28 mouse cellular contexts compared by ENCODE assay signal in the genomic region with DNA sequence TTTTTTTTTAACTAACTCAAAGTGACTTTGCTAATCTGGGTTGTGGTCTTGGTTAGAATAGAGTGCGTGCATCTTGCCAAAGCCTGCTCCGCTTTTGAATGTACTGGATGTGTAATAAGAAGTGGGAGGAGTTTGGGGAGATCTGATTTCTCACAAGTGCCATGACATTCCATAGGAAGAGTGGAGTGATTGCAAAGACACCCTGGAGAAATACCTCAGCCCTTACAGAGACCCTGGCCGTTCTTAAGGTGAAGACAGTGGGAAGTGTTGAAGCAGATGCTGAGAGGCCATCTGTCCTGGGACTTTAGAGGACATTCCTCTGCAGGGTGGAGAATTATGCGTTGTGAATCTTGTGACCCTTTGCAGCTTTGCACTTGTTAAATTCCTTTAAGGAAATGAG.
DNase-seq lines count a peak whose midpoint lies in the region; ATAC-seq and TF ChIP-seq lines count a peak whose summit lies in the region.
"Had no signal": no experiment of that assay in that cellular context is flagged by ENCODE, and none has a peak within 500 bp of the region (broad histone marks: within the 10 kb centered on the region; RNA-seq: fewer than 3 reads in every experiment).

No protein-coding gene starts in this region.

- no peak for TF ChIP-seq CTCF in intestine, postnatal 0 days (IDR thresholded peaks at IDR 0.05; ENCODE audit: low read depth)
- no peak for TF ChIP-seq CTCF in embryonic fibroblast, embryonic 13.5 days (IDR thresholded peaks at IDR 0.05; ENCODE audit: borderline replicate concordance, insufficient read depth, low read length)

- H3K27ac ChIP-seq in intestine, embryonic 15.5 days: no peak overlapping the region
- no peak overlapping the region for H3K27ac ChIP-seq in intestine, postnatal 0 days (ENCODE audit: low read depth, low read length)
- peak overlapping the region; percentile 34; the same call in 1 of the 2 replicates for H3K27ac ChIP-seq in embryonic fibroblast, embryonic 13.5 days (ENCODE audit: insufficient read depth, low read length)
- H3K27ac ChIP-seq: embryonic facial prominence, embryonic 15.5 days; heart, embryonic 13.5 days; hindbrain, postnatal 0 days; kidney, embryonic 15.5 days; left cerebral cortex, adult 2 months; liver, embryonic 12.5 days; midbrain, embryonic 12.5 days had no signal

- H3K36me3 ChIP-seq in intestine, embryonic 15.5 days: no peaks in the 10 kb centered on the region
- H3K36me3 ChIP-seq in intestine, postnatal 0 days (ENCODE audit: control insufficient read depth, insufficient read depth): no peaks in the 10 kb centered on the region; the same call in 1 of the 2 replicates
- H3K36me3 ChIP-seq: embryonic facial prominence, embryonic 15.5 days; heart, embryonic 13.5 days; kidney, embryonic 15.5 days; liver, embryonic 12.5 days; midbrain, embryonic 12.5 days had no signal

- no peaks in the 10 kb centered on the region for H3K9me3 ChIP-seq in intestine, embryonic 15.5 days
- H3K9me3 ChIP-seq in intestine, postnatal 0 days (ENCODE audit: control insufficient read depth): no peaks in the 10 kb centered on the region
- H3K9me3 ChIP-seq: embryonic facial prominence, embryonic 15.5 days; heart, embryonic 13.5 days; kidney, embryonic 15.5 days; liver, embryonic 12.5 days; midbrain, embryonic 12.5 days had no signal

- H3K9ac ChIP-seq in intestine, embryonic 15.5 days: no peak overlapping the region
- H3K9ac ChIP-seq in intestine, postnatal 0 days (ENCODE audit: low read depth, low read length): no peak overlapping the region
- H3K9ac ChIP-seq: embryonic facial prominence, embryonic 15.5 days; heart, embryonic 13.5 days; kidney, embryonic 15.5 days; liver, embryonic 12.5 days; midbrain, embryonic 12.5 days had no signal

- no peak for TF ChIP-seq POLR2A in embryonic fibroblast, embryonic 13.5 days (IDR thresholded peaks at IDR 0.05; ENCODE audit: low read depth, low read length)

- 58% methylated on average over 4 of the region's 4 CpGs for WGBS in intestine, embryonic 15.5 days
- 61% methylated on average over 4 of the region's 4 CpGs for WGBS in intestine, postnatal 0 days

- intact Hi-C loops in gastrocnemius, postnatal 36 days (cut with DNase I): no loop called here

- 0 out of 2 replicates have a peak, but pooled peaks have one; percentile 41 for ATAC-seq in intestine, embryonic 15.5 days
- ATAC-seq in intestine, postnatal 0 days: no peak
- ATAC-seq: CD4-positive, CD25-positive, alpha-beta regulatory T cell, adult 4 months; forebrain, embryonic 16.5 days; hindbrain, postnatal 0 days; liver, embryonic 12.5 days had no signal

- no peak overlapping the region for H3K4me2 ChIP-seq in intestine, embryonic 15.5 days (replicated peaks)
- H3K4me2 ChIP-seq in intestine, postnatal 0 days (replicated peaks; ENCODE audit: low read depth): no peak overlapping the region
- H3K4me2 ChIP-seq: embryonic facial prominence, embryonic 15.5 days; heart, embryonic 13.5 days; kidney, embryonic 15.5 days; liver, embryonic 12.5 days; midbrain, embryonic 12.5 days had no signal

- no peak overlapping the region for H3K4me3 ChIP-seq in intestine, embryonic 15.5 days (replicated peaks)
- no peak overlapping the region for H3K4me3 ChIP-seq in intestine, postnatal 0 days (ENCODE audit: low read depth, low read length)
- H3K4me3 ChIP-seq in embryonic fibroblast, embryonic 13.5 days (ENCODE audit: insufficient read depth, low read length): no peak overlapping the region
- H3K4me3 ChIP-seq: embryonic facial prominence, embryonic 15.5 days; heart, embryonic 13.5 days; kidney, embryonic 15.5 days; left cerebral cortex, adult 2 months; liver, embryonic 12.5 days; midbrain, embryonic 12.5 days had no signal

- no peaks in the 10 kb centered on the region for H3K4me1 ChIP-seq in intestine, embryonic 15.5 days (replicated peaks)
- H3K4me1 ChIP-seq in intestine, postnatal 0 days (replicated peaks; ENCODE audit: control insufficient read depth, insufficient read depth, low read length): peaks cover 3% of the 10 kb centered on the region; the same call in 1 of the 2 replicates
- peaks cover 5% of the 10 kb centered on the region; the same call in 1 of the 2 replicates for H3K4me1 ChIP-seq in embryonic fibroblast, embryonic 13.5 days (ENCODE audit: control insufficient read depth, insufficient read depth, low read length)
- H3K4me1 ChIP-seq: liver, embryonic 12.5 days; midbrain, embryonic 12.5 days had no signal

- no peaks in the 10 kb centered on the region for H3K27me3 ChIP-seq in intestine, embryonic 15.5 days (replicated peaks)
- no peaks in the 10 kb centered on the region for H3K27me3 ChIP-seq in intestine, postnatal 0 days (replicated peaks; ENCODE audit: control insufficient read depth, insufficient read depth, low read length)
- H3K27me3 ChIP-seq: embryonic facial prominence, embryonic 15.5 days; heart, embryonic 13.5 days; kidney, embryonic 15.5 days; liver, embryonic 12.5 days; midbrain, embryonic 12.5 days had no signal

- DNase-seq in 3T3-L1 (ENCODE audit: low read depth, low spot score) (peak; percentile 8), NIH3T3 (ENCODE audit: low read depth) (peak; percentile 35)
- DNase-seq in adrenal gland, postnatal 4 days (ENCODE audit: low spot score in 2 of 2): no peak
- DNase-seq in gastrocnemius, postnatal 36 days: no peak
- DNase-seq in urinary bladder, postnatal 4 days (ENCODE audit: low spot score in 2 of 2): no peak
- DNase-seq: cerebellum, adult 11-12 months; cerebellum, postnatal 14 days; heart, adult 18-20 months; heart, postnatal 14 days; kidney, adult 11 months; kidney, postnatal 4 days; left cerebral cortex, postnatal 4 days; lung, adult 18-20 months; right cerebral cortex, postnatal 14 days; spleen, adult 18-20 months; thymus, postnatal 14 days had no signal

Comparison
In these comparisons a context has a peak if more than half of its experiments do, and no peak if none do; other contexts are left out.
1. DNase-seq: peak in 3T3-L1 (single experiment) and NIH3T3 (single experiment); none in adrenal gland, postnatal 4 days (0 of 2), gastrocnemius, postnatal 36 days (0 of 2) and urinary bladder, postnatal 4 days (0 of 2).